Mouse (Mus musculus) kidney, embryonic 14.5 days (tissue): Measurements from ENCODE around the gene Olfr1508. TPM values are rescaled to one million over a fixed set of nuclear protein-coding genes. Genes with fewer than 3 reads are reported as not detected.
"Not testable (repeated sequence)": the region's sequence is repeated elsewhere in the genome, so short reads cannot be mapped to it uniquely, and the experiment has no call there.

ENCODE experiments used
- ATAC-seq: fragments of 200-750 bp; cut with Nextera tagmentation; 2 replicates; pipeline ENCODE4 v1.8.0; 2017; ENCODE audit warnings: moderate number of reproducible peaks, mild to moderate bottlenecking, moderate TSS enrichment, moderate library complexity; ENCODE audit not compliant: low FRiP score, low TSS enrichment
- H3K27ac ChIP-seq: fragments of 300-500 bp; sonication (generic); 2 replicates; pipeline ENCODE4 v1.5.1; 2014; ENCODE audit warnings: low read depth, mild to moderate bottlenecking, low read length, moderate library complexity, mixed read lengths
- H3K27me3 ChIP-seq: fragments of 300-500 bp; sonication (generic); 2 replicates; pipeline ENCODE4 v1.6.1; 2014; ENCODE audit warnings: mild to moderate bottlenecking, low read length; ENCODE audit not compliant: control insufficient read depth, insufficient read depth
- H3K36me3 ChIP-seq: fragments of 300-500 bp; sonication (generic); 2 replicates; pipeline ENCODE4 v1.6.1; 2014; ENCODE audit warnings: low read length, mixed read lengths; ENCODE audit not compliant: control insufficient read depth, insufficient read depth
- H3K4me1 ChIP-seq: fragments of 300-500 bp; sonication (generic); 2 replicates; pipeline ENCODE4 v1.6.1; 2014; ENCODE audit warnings: low read length, mixed read lengths; ENCODE audit not compliant: control insufficient read depth, insufficient read depth
- H3K4me2 ChIP-seq: fragments of 300-500 bp; sonication (generic); replicated peaks from 2 replicates; pipeline ENCODE4 v1.6.1; 2014; ENCODE audit warnings: low read depth, mild to moderate bottlenecking, low read length
- H3K4me3 ChIP-seq: fragments of 300-500 bp; sonication (generic); 2 replicates; pipeline ENCODE4 v1.5.1; 2014; ENCODE audit warnings: mild to moderate bottlenecking, low read length
- H3K9ac ChIP-seq: fragments of 300-500 bp; sonication (generic); 2 replicates; pipeline ENCODE4 v1.6.1; 2014; ENCODE audit warnings: low read depth, mild to moderate bottlenecking, low read length, moderate library complexity
- H3K9me3 ChIP-seq: fragments of 300-500 bp; sonication (generic); 2 replicates; pipeline ENCODE4 v1.6.1; 2016; ENCODE audit warnings: low read length; ENCODE audit not compliant: control insufficient read depth
- WGBS: fragments of 180-500 bp; shearing (Covaris S2); extraction: QIAGEN DNeasy Blood & Tissue Kit; methylation state at CpG from one replicate; pipeline ENCODE4 v1.1.7; 2014; 5-methylcytosine and 5-hydroxymethylcytosine counted together
- polyA plus RNA-seq: library from polyadenylated mRNA; unstranded; fragments of >200 nt; fragmentation: Nextera tagmentation; extraction: Ambion mirVana; gene quantifications from 2 replicates; pipeline ENCODE4 v1.2.1, GENCODE M21; 2014

Olfr1508 gene
- polyA plus RNA-seq: not detected in 2 replicates

DNA sequence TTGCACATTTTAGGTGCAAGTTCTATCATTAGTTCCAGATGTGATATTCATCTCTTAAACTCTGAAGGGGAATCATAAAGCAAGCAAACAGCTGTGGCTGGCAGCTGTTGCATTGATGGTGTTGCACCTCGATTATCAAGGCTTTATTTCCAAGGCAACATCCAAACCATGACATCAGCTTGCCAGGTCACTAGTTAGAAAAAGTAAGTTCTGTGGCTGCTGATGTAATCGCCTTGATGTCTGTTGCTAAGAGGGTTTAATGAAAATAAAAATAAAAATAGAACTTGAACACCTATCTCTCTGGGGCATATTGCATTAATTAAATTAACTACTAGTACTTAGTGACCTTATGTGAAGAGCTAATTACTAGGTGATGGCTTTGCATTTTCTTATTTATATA lies at the start of gene Olfr1508:
TSS of gene Olfr1508 (minus strand) at position 101 of the 400 bp plus-strand sequence.
- 76% methylated on average over 2 of the region's 2 CpGs for WGBS
- Histone ChIP-seq H3K4me3 (no peak within 1 kb of the TSS), H3K4me1 (no peaks in the 10 kb centered on the region), H3K9ac (no peak within 1 kb of the TSS), H3K4me2 (no peak within 1 kb of the TSS), H3K9me3 (no peaks in the 10 kb centered on the region), H3K27me3 (no peaks in the 10 kb centered on the region), H3K36me3 (no peaks in the 10 kb centered on the region), H3K27ac (no peak within 1 kb of the TSS)
- no peak for ATAC-seq

DNA sequence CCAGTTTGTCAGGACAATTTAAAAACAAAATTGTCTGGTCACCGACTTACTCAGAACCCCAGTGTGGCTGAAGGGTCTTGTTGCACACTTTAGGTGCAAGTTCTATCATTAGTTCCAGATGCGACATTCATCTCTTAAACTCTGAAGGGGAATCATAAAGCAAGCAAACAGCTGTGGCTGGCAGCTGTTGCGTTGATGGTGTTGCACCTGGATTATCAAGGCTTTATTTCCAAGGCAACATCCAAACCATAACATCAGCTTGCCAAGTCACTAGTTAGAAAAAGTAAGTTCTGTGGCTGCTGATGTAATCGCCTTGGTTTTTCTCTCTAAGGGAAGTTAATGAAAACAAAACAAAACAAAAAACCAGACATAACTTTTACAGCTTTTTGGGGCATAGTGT lies 28.2 kb upstream of the Olfr1508 start, which contains the start of gene Olfr1507:
TSS of gene Olfr1507 (minus strand) at position 234 of the 400 bp plus-strand sequence.
- 90% methylated on average over 4 of the region's 4 CpGs for WGBS
- H3K9me3 ChIP-seq: no peaks in the 10 kb centered on the region
- H3K4me2 ChIP-seq: no peak within 1 kb of the TSS
- H3K9ac ChIP-seq: no peak within 1 kb of the TSS
- H3K27me3 ChIP-seq: no peaks in the 10 kb centered on the region
- H3K4me1 ChIP-seq: no peaks in the 10 kb centered on the region
- no peak within 1 kb of the TSS for H3K4me3 ChIP-seq
- no peak for ATAC-seq
- no peak within 1 kb of the TSS for H3K27ac ChIP-seq
- H3K36me3 ChIP-seq: no peaks in the 10 kb centered on the region

DNA sequence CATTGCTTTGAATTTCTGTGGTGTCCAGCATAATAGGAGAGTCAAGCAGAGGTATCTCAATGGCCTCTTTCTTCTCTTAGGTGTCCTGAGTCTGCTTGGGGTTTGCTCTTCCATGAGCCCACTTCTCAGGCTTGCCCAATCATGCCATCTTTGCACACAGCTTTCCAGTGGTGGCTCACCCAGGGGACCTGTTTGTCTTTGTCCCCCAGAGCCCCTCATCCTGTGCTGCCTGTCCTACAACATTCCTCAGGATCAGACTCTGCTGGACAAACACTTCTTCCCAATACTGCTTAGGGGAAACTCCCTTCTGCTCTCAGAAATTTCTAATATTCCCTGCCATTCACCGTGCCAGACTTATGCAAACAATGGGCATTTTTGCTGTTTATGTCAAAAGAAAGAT lies 1.6 kb downstream of the Olfr1508 start:
- no peak for ATAC-seq
- Histone ChIP-seq H3K9me3 (no peaks in the 10 kb centered on the region), H3K36me3 (no peaks in the 10 kb centered on the region), H3K27ac (no peak overlapping the region), H3K4me1 (no peaks in the 10 kb centered on the region), H3K4me3 (no peak overlapping the region), H3K27me3 (no peaks in the 10 kb centered on the region), H3K9ac (no peak overlapping the region), H3K4me2 (no peak overlapping the region)
- WGBS: 85% methylated on average over 1 of the region's 1 CpGs

DNA sequence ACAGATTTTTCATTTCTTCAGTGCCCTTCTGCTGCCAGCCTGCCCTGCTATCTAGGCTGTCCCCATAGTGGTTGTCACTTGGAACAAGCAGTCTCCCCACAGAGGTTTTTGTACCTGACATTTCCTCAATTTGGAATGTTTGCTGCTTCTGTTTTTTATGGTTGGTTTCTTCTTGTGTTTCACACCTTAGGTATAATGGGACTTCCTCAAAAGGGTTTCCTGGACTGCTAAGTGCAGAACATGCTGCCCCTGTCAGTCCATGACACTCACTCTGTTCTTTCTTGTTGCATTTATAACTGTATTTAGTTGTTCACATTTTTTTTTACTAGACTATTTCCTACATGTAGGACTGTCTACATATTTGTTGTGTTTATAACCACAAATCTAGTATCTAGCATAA lies 5.4 kb downstream of the Olfr1508 start:
- Histone ChIP-seq H3K27me3 (no peaks in the 10 kb centered on the region), H3K4me2 (no peak overlapping the region), H3K4me3 (no peak overlapping the region), H3K9ac (no peak overlapping the region), H3K27ac (no peak overlapping the region), H3K36me3 (no peaks in the 10 kb centered on the region), H3K9me3 (no peaks in the 10 kb centered on the region), H3K4me1 (no peaks in the 10 kb centered on the region)
- no peak for ATAC-seq

DNA sequence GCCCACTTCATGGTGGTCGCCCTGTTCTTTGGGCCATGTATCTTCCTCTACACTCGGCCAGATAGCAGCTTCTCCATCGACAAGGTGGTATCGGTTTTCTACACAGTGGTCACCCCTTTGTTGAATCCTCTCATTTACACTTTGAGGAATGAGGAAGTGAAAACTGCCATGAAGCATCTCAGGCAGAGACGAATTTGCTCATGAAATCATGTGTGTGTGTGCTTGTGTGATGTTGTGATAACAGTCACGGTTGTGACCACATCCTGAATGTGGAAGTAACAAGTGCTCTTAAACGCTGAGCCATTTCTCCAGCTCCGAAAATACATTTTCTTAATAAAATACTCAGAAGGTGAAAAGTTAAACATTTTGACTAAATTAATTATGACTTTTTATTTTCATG lies 16.2 kb downstream of the Olfr1508 start:
- Histone ChIP-seq H3K9ac (no peak overlapping the region), H3K27ac (no peak overlapping the region), H3K27me3 (no peaks in the 10 kb centered on the region), H3K36me3 (no peaks in the 10 kb centered on the region), H3K4me2 (no peak overlapping the region), H3K4me3 (no peak overlapping the region), H3K4me1 (no peaks in the 10 kb centered on the region), H3K9me3 (no peaks in the 10 kb centered on the region)
- WGBS: 87% methylated on average over 8 of the region's 8 CpGs
- ATAC-seq: no peak

- H3K9ac ChIP-seq: no peak within 1 kb of the TSS
- H3K4me3 ChIP-seq: no peak within 1 kb of the TSS
- no peak for ATAC-seq
Observed at GRCm38 (mm10) chr14:52442690-52443089, 24.6 kb downstream of the Olfr1508 start, which contains the start of gene Olfr1509. TSS of gene Olfr1509 (plus strand) at chr14:52442990.

GRCm38 (mm10) chr14:52427686-52428085 lies 39.6 kb downstream of the Olfr1508 start:
- no peak for ATAC-seq
- WGBS: 97% methylated on average over 1 of the region's 1 CpGs
- Histone ChIP-seq H3K27ac (no peak overlapping the region), H3K4me2 (no peak overlapping the region), H3K4me3 (no peak overlapping the region), H3K9me3 (no peaks in the 10 kb centered on the region), H3K4me1 (no peaks in the 10 kb centered on the region), H3K9ac (no peak overlapping the region), H3K27me3 (no peaks in the 10 kb centered on the region), H3K36me3 (no peaks in the 10 kb centered on the region)

More at GRCm38 (mm10) chr14:52442690-52443089, 24.6 kb downstream of the Olfr1508 start, which contains the start of gene Olfr1509:
- H3K9me3 ChIP-seq: no peaks in the 10 kb centered on the region
- no peaks in the 10 kb centered on the region for H3K27me3 ChIP-seq
- no peak within 1 kb of the TSS for H3K4me2 ChIP-seq
- H3K27ac ChIP-seq: no peak within 1 kb of the TSS
- H3K36me3 ChIP-seq: no peaks in the 10 kb centered on the region
- no peaks in the 10 kb centered on the region for H3K4me1 ChIP-seq

DNA sequence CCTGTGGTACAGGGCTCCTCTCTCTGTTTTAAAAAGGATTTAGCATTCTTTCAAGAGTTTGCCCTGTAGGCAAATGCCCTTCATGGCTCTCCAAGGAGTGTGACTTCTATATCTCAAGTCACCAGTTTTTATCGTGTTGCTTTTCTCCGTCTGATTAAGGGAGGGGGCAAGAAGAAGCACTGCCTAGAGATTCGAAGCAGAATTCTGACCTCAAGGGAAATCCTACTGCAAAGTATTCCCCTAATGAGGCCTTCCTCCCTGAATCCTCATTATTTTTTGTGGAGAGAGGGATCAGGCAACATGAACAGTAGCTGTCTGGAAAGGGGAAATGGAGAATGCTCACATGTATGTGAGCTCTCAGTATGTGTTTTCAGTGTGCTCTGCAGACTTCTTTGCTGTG lies 53.0 kb downstream of the Olfr1508 start, which contains the start of gene Olfr1510:
TSS of gene Olfr1510 (minus strand) at position 101 of the 400 bp plus-strand sequence.
- no peaks in the 10 kb centered on the region for H3K4me1 ChIP-seq
- H3K9ac ChIP-seq: no peak within 1 kb of the TSS
- no peaks in the 10 kb centered on the region for H3K9me3 ChIP-seq
- WGBS: 88% methylated on average over 3 of the region's 3 CpGs
- H3K27me3 ChIP-seq: no peaks in the 10 kb centered on the region
- no peak within 1 kb of the TSS for H3K4me3 ChIP-seq
- H3K27ac ChIP-seq: no peak within 1 kb of the TSS
- H3K4me2 ChIP-seq: no peak within 1 kb of the TSS
- no peaks in the 10 kb centered on the region for H3K36me3 ChIP-seq
- no peak for ATAC-seq

DNA sequence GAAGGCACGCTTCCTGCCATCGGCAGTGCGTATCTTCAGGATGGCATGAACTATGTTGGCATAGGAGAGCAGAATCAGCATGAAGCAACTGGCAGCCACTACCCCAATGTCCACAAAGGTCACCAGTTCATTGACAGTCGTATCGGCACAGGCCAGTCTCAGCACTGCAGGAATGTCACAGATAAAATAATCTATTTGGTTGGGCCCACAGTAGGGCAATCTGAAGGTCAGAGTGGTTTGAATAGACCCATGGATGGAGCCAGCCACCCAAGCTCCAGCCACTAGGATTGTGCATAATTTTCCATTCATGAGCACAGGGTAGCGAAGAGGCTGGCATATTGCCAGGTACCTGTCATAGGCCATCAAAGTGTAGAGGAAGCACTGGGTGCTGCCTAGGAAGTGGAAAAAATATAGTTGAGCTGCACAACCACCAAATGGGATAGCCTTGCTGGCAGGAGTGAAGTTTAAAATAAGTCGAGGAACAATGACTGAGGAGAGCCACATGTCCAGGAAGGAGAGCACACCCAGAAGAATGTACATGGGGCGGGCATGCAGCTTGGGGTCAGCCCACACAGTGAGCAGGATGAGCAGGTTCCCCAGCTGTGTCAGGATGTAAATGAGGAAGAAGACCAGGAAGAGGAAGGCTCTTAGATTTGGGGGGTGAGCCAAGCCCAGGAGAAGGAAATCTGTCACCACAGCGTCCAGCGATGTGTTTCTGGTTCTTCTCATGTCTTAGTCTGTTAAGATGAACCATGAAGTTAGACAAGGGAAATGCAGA lies 57.0 kb downstream of the Olfr1508 start:
- not testable (repeated sequence) for H3K9ac ChIP-seq, H3K4me2 ChIP-seq, H3K27ac ChIP-seq, ATAC-seq, H3K27me3 ChIP-seq, H3K9me3 ChIP-seq, H3K36me3 ChIP-seq, H3K4me3 ChIP-seq, H3K4me1 ChIP-seq
- WGBS: 82% methylated on average over 7 of the region's 10 CpGs
